Mouse (Mus musculus) hindbrain, embryonic 11.5 days (tissue): ENCODE measurements at regions not wholly inside any gene's neighbourhood (a gene's known extent, or its start where the extent isn't known, plus 50 kb on each side); places are given as distances from the start of the nearest gene placed in this dataset.

Experiments
- ATAC-seq: fragments of 200-750 bp; cut with Nextera tagmentation; 2 replicates; pipeline ENCODE4 v1.8.0; 2017; ENCODE audit warnings: mild to moderate bottlenecking, moderate TSS enrichment, moderate library complexity; ENCODE audit not compliant: low FRiP score
- DNase-seq: peaks from one replicate; pipeline ENCODE4 v3.0.0-alpha.2; 2015; ENCODE audit warnings: low spot score
- H3K27ac ChIP-seq: fragments of 300-500 bp; sonication (generic); 2 replicates; pipeline ENCODE4 v1.5.1; 2014; ENCODE audit warnings: mild to moderate bottlenecking, low read depth, low read length
- H3K27me3 ChIP-seq: fragments of 300-500 bp; sonication (generic); 2 replicates; pipeline ENCODE4 v1.6.1; 2014; ENCODE audit warnings: mild to moderate bottlenecking, low read length, moderate library complexity, mixed read lengths; ENCODE audit not compliant: control insufficient read depth, insufficient read depth
- H3K36me3 ChIP-seq: fragments of 300-500 bp; sonication (generic); 2 replicates; pipeline ENCODE4 v1.6.1; 2014; ENCODE audit warnings: mild to moderate bottlenecking, low read length, moderate library complexity, mixed read lengths; ENCODE audit not compliant: control insufficient read depth, insufficient read depth
- H3K4me1 ChIP-seq: fragments of 300-500 bp; sonication (generic); replicated peaks from 2 replicates; pipeline ENCODE4 v1.6.1; 2014; ENCODE audit warnings: low read length, mixed read lengths; ENCODE audit not compliant: control insufficient read depth, insufficient read depth
- H3K4me2 ChIP-seq: fragments of 300-500 bp; sonication (generic); replicated peaks from 2 replicates; pipeline ENCODE4 v1.6.1; 2014; ENCODE audit warnings: mild to moderate bottlenecking, low read depth, low read length
- H3K4me3 ChIP-seq: fragments of 300-500 bp; sonication (generic); 2 replicates; pipeline ENCODE4 v1.5.1; 2014; ENCODE audit warnings: low read depth, low read length
- H3K9ac ChIP-seq: fragments of 300-500 bp; sonication (generic); 2 replicates; pipeline ENCODE4 v1.6.1; 2014; ENCODE audit warnings: low read depth, low read length
- H3K9me3 ChIP-seq: fragments of 300-500 bp; sonication (generic); 2 replicates; pipeline ENCODE4 v1.6.1; 2016; ENCODE audit warnings: low read length; ENCODE audit not compliant: control insufficient read depth
- WGBS: fragments of 180-500 bp; shearing (Covaris S2); extraction: QIAGEN DNeasy Blood & Tissue Kit; methylation state at CpG from one replicate; pipeline ENCODE4 v1.1.7; 2014; 5-methylcytosine and 5-hydroxymethylcytosine counted together

GRCm38 (mm10) chr13:5519181-5519580 lies 342.1 kb upstream of the Klf6 start:
- H3K4me2 ChIP-seq: no peak overlapping the region
- H3K27me3 ChIP-seq: no peaks in the 10 kb centered on the region
- DNase-seq (no peak), ATAC-seq (no peak)
- 91% methylated on average over 1 of the region's 1 CpGs for WGBS
- H3K4me1 ChIP-seq: no peaks in the 10 kb centered on the region
- no peak overlapping the region for H3K4me3 ChIP-seq
- H3K9ac ChIP-seq: no peak overlapping the region
- H3K36me3 ChIP-seq: no peaks in the 10 kb centered on the region
- H3K27ac ChIP-seq: no peak overlapping the region
- no peaks in the 10 kb centered on the region for H3K9me3 ChIP-seq

DNA sequence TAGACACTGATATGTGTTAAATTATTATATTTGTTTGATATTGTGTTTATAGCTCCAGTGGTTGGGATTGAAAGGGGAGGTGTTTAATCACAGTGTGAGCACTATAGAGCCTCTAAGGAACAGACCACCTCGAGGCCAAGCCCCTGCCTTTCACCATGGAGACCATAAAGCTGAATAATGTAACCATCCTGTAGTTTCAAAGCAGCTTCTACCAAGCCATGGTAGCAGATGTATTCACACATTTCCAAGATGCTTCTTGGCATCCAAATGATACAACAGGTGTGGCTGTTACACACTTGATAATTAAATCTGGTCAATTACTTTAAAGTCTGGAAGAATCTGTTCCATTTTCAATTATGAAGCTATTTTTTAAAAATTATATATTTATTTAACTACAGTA lies 341.7 kb upstream of the Klf6 start:
- no peak overlapping the region for H3K4me3 ChIP-seq
- no peak overlapping the region for H3K27ac ChIP-seq
- 71% methylated on average over 1 of the region's 1 CpGs for WGBS
- no peak overlapping the region for H3K9ac ChIP-seq
- H3K36me3 ChIP-seq: no peaks in the 10 kb centered on the region
- H3K4me1 ChIP-seq: no peaks in the 10 kb centered on the region
- ATAC-seq (no peak), DNase-seq (no peak)
- no peaks in the 10 kb centered on the region for H3K27me3 ChIP-seq
- H3K9me3 ChIP-seq: no peaks in the 10 kb centered on the region
- no peak overlapping the region for H3K4me2 ChIP-seq

DNA sequence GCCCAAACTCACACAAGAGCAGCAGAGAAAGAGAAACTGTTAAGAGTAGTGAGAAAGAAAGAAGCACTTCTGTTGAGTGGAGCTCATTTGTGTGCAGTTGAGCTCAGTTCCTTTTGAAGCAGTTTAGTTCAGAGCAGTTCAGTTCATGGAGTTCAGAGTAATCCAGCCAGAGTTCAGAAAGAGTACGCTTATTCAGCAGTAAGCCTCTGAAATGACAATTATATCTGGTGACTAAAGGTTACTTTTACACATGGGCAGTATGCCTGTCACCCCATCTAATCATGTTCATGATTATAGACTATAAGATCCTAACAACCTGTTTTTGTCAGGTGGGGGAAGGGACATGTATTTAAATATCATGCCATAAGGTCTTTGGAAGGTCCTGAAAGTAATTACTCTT lies 333.9 kb upstream of the Klf6 start:
- Histone ChIP-seq H3K27me3 (no peaks in the 10 kb centered on the region), H3K9me3 (no peaks in the 10 kb centered on the region), H3K4me1 (no peaks in the 10 kb centered on the region), H3K36me3 (no peaks in the 10 kb centered on the region), H3K4me3 (no peak overlapping the region), H3K9ac (no peak overlapping the region), H3K4me2 (no peak overlapping the region), H3K27ac (no peak overlapping the region)
- no peak for ATAC-seq
- WGBS: 92% methylated on average over 1 of the region's 1 CpGs
- DNase-seq: no peak

DNA sequence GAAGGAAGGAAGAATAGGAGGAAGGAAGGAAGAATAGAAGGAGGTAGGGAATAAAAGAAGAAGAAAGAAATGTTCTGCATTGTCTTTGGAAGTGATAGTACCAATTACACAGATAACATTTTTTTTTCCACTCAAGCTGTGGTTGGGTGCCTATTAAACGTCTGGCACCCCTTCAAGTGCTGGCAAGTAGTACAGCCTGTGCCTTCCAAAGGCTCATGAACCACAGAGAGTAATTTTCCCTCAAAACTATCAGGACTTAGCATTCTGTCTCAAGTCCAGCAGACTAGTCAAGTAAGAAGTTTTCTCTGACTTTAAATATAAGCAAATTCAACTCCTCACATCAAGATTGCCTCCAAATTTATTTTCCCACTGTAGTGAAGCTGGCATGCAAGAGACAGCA lies 321.0 kb upstream of the Klf6 start:
- no peak for ATAC-seq
- WGBS: 76% methylated on average over 1 of the region's 1 CpGs

GRCm38 (mm10) chr13:5545521-5545920 lies 315.8 kb upstream of the Klf6 start:
- no peaks in the 10 kb centered on the region for H3K9me3 ChIP-seq
- H3K27me3 ChIP-seq: no peaks in the 10 kb centered on the region
- no peak overlapping the region for H3K4me2 ChIP-seq
- no peak overlapping the region for H3K9ac ChIP-seq
- no peaks in the 10 kb centered on the region for H3K36me3 ChIP-seq
- ATAC-seq: no peak
- H3K4me3 ChIP-seq: no peak overlapping the region
- H3K4me1 ChIP-seq: no peaks in the 10 kb centered on the region
- DNase-seq: no peak
- no peak overlapping the region for H3K27ac ChIP-seq

More for the DNA sequence above, 321.0 kb upstream of the Klf6 start:
- DNase-seq: no peak
- Histone ChIP-seq H3K9ac (no peak overlapping the region), H3K9me3 (no peaks in the 10 kb centered on the region), H3K4me2 (no peak overlapping the region), H3K27me3 (no peaks in the 10 kb centered on the region), H3K4me3 (no peak overlapping the region), H3K4me1 (no peaks in the 10 kb centered on the region), H3K36me3 (no peaks in the 10 kb centered on the region), H3K27ac (no peak overlapping the region)

DNA sequence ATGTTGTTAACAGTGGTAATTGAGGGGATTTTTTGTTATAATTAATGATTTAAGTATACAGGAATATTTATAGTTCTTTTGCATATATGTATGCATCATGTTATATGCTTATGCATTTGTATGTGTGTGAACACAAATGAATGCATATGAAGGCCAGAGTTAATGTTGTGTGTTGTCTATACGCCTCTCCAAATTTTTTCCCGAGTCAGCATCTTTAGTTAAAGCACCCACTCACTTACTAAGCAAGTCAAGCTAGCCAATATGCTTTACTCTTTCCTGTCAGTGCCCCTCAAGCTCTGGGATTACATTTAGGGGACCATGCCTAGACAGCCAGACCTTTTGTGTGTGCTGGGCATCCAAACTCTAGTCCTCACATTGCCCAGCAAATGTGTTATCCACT lies 315.3 kb upstream of the Klf6 start:
- Histone ChIP-seq H3K36me3 (no peaks in the 10 kb centered on the region), H3K9me3 (no peaks in the 10 kb centered on the region), H3K9ac (no peak overlapping the region), H3K27me3 (no peaks in the 10 kb centered on the region), H3K27ac (no peak overlapping the region), H3K4me3 (no peak overlapping the region), H3K4me1 (no peaks in the 10 kb centered on the region), H3K4me2 (no peak overlapping the region)
- 96% methylated on average over 2 of the region's 2 CpGs for WGBS
- ATAC-seq (no peak), DNase-seq (no peak)

DNA sequence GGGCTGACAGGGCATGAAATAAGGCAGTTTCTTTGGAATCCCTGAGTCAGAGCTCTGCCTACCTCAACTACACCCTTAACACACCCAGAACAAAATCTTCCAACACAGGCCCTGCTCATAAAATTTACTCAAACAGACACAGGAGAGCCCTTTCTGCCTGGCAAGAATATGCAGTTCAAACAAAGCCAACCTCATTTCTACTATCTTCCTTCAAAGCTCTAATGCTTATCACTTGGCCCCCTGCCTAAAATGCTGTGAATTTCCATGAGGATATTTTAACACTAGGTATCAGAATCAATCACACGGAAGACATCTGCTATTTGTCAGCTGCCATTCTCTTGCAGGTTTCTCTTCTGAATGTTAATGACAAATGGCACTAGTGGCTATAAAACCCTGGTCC lies 314.3 kb upstream of the Klf6 start:
- no peak for DNase-seq
- Histone ChIP-seq H3K36me3 (no peaks in the 10 kb centered on the region), H3K4me3 (no peak overlapping the region), H3K9me3 (no peaks in the 10 kb centered on the region), H3K9ac (no peak overlapping the region), H3K27me3 (no peaks in the 10 kb centered on the region), H3K4me1 (no peaks in the 10 kb centered on the region), H3K27ac (no peak overlapping the region), H3K4me2 (no peak overlapping the region)
- 88% methylated on average over 1 of the region's 1 CpGs for WGBS
- ATAC-seq: no peak

- 91% methylated on average over 1 of the region's 1 CpGs for WGBS
These were observed 312.5 kb upstream of the Klf6 start for GRCm38 (mm10) chr13:5548768-5549167.

DNA sequence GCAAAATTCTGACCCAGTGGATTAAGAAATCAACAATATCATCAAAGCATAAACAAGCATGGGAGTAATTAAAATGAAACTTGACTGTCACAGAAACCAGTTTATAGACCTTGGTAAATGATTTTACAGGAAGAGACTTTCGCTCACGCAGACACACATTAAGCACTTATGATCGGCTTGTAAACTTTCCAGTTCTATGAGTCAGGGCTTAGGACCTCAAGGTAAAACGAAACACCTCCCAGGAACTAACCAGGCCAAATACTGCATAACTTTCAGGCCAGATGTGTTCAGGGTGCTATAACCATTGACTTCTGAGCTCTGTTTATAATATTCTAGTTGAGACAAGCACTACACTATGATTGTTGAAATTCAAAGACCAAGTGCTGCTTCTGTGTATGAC lies 312.1 kb upstream of the Klf6 start:
- Histone ChIP-seq H3K27ac (no peak overlapping the region), H3K4me3 (no peak overlapping the region), H3K4me2 (no peak overlapping the region), H3K9ac (no peak overlapping the region), H3K27me3 (no peaks in the 10 kb centered on the region), H3K4me1 (no peaks in the 10 kb centered on the region), H3K9me3 (no peaks in the 10 kb centered on the region), H3K36me3 (no peaks in the 10 kb centered on the region)
- no peak for DNase-seq
- 94% methylated on average over 4 of the region's 4 CpGs for WGBS
- ATAC-seq: no peak

More at GRCm38 (mm10) chr13:5548768-5549167, 312.5 kb upstream of the Klf6 start:
- Histone ChIP-seq H3K36me3 (no peaks in the 10 kb centered on the region), H3K27ac (no peak overlapping the region), H3K4me2 (no peak overlapping the region), H3K27me3 (no peaks in the 10 kb centered on the region), H3K4me1 (no peaks in the 10 kb centered on the region), H3K4me3 (no peak overlapping the region), H3K9ac (no peak overlapping the region), H3K9me3 (no peaks in the 10 kb centered on the region)
- ATAC-seq (no peak), DNase-seq (no peak)
